Mouse (Mus musculus): ENCODE measurements at regions not wholly inside any gene's neighbourhood (a gene's known extent, or its start where the extent isn't known, plus 50 kb on each side); places are given as distances from the start of the nearest gene placed in this dataset.

GRCm38 (mm10) chr15:86738356-86738755 lies 524.1 kb downstream of the Tbc1d22a start:
- TF ChIP-seq POLR2A (IDR thresholded peaks at IDR 0.05; ENCODE audit: control insufficient read depth, extremely low read depth, insufficient read depth, low read length, poor library complexity): no peak
- no peak for TF ChIP-seq CTCF (IDR thresholded peaks at IDR 0.05; ENCODE audit: borderline replicate concordance, control insufficient read depth, extremely low read depth, insufficient read depth, low read length, poor library complexity)

Measured in thymus, adult 2 months (tissue).